Mouse (Mus musculus) kidney, embryonic 15.5 days (tissue): ENCODE results near the gene Eif2ak4. TPM values are rescaled to one million over a fixed set of nuclear protein-coding genes. Genes with fewer than 3 reads are reported as not detected.

Experiments
- ATAC-seq: fragments of 200-750 bp; cut with Nextera tagmentation; replicated peaks from 2 replicates; pipeline ENCODE4 v1.8.0; 2017; ENCODE audit warnings: moderate TSS enrichment; ENCODE audit not compliant: low FRiP score
- H3K27ac ChIP-seq: fragments of 300-500 bp; sonication (generic); 2 replicates; pipeline ENCODE4 v1.5.1; 2015; ENCODE audit warnings: mild to moderate bottlenecking, inconsistent platforms
- H3K27me3 ChIP-seq: fragments of 300-500 bp; sonication (generic); 2 replicates; pipeline ENCODE4 v1.6.1; 2015; ENCODE audit warnings: inconsistent platforms
- H3K36me3 ChIP-seq: fragments of 300-500 bp; sonication (generic); 2 replicates; pipeline ENCODE4 v1.6.1; 2015; ENCODE audit warnings: inconsistent platforms
- H3K4me1 ChIP-seq: fragments of 300-500 bp; sonication (generic); 2 replicates; pipeline ENCODE4 v1.6.1; 2015; ENCODE audit warnings: inconsistent platforms
- H3K4me2 ChIP-seq: fragments of 300-500 bp; sonication (generic); 2 replicates; pipeline ENCODE4 v1.6.1; 2015; ENCODE audit warnings: moderate library complexity, mild to moderate bottlenecking, inconsistent platforms
- H3K4me3 ChIP-seq: fragments of 300-500 bp; sonication (generic); replicated peaks from 2 replicates; pipeline ENCODE4 v1.5.1; 2015; ENCODE audit warnings: mild to moderate bottlenecking, inconsistent platforms
- H3K9ac ChIP-seq: fragments of 300-500 bp; sonication (generic); 2 replicates; pipeline ENCODE4 v1.6.1; 2015; ENCODE audit warnings: mild to moderate bottlenecking, inconsistent platforms
- H3K9me3 ChIP-seq: fragments of 300-500 bp; sonication (generic); replicated peaks from 2 replicates; pipeline ENCODE4 v1.6.1; 2016; ENCODE audit warnings: inconsistent platforms
- WGBS: fragments of 180-500 bp; shearing (Covaris S2); methylation state at CpG from one replicate; pipeline ENCODE4 v1.1.7; 2015; ENCODE audit warnings: mixed read lengths; 5-methylcytosine and 5-hydroxymethylcytosine counted together
- polyA plus RNA-seq: library from polyadenylated mRNA; unstranded; fragments of >200 nt; fragmentation: Nextera tagmentation; extraction: Ambion mirVana; gene quantifications from 2 replicates; pipeline ENCODE4 v1.2.1, GENCODE M21; 2015

Eif2ak4 gene
- polyA plus RNA-seq, 1 experiment from 2014 or later, result 13.8 TPM

DNA sequence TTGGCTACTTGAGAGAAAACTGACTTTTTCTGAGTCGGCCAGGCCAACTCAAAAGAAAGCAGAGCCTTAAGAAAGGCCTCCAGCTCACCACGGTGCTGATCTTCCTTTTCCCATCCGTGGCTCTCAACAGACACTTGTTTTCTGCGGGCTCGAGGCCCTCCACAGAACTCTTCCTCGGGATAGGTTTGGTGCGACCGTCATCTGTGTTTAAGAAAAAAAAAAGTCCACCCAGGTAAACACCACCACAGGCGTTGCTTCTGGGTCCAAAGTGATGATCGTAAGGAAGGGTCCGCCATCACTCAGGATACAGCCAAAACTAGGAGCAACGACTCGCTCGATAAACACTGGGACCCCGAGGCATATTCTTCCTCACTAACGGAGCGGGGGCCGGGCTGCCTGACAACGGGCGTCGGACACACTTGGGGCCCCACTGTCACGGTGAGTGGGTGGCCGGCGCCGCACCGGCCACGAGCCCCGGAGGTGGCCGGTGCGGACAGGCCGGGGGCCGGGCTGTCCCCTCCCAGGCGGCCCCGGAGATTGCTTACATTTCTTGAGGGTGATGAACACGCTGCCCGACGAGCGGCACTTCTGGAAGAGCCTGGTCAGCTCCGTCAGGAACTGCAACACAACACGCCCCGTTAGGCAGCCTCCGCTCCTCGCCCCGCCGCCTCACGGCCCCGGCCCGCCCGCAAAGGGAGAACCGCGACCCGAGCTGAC lies 90.6 kb downstream of the Eif2ak4 start:
- no peaks in the 10 kb centered on the region for H3K27me3 ChIP-seq
- peak overlapping the region; percentile 85 for H3K4me2 ChIP-seq
- WGBS, result 2% methylated on average over 52 of the region's 52 CpGs
- peaks cover 36% of the 10 kb centered on the region for H3K36me3 ChIP-seq
- H3K9me3 ChIP-seq, result no peaks in the 10 kb centered on the region
- no peak; the same call in 1 of the 2 replicates for ATAC-seq
- peak overlapping the region; percentile 96 for H3K4me3 ChIP-seq
- H3K4me1 ChIP-seq, result peaks cover 15% of the 10 kb centered on the region
- H3K9ac ChIP-seq, result peak overlapping the region; percentile 83
- H3K27ac ChIP-seq, result peak overlapping the region; percentile 87

DNA sequence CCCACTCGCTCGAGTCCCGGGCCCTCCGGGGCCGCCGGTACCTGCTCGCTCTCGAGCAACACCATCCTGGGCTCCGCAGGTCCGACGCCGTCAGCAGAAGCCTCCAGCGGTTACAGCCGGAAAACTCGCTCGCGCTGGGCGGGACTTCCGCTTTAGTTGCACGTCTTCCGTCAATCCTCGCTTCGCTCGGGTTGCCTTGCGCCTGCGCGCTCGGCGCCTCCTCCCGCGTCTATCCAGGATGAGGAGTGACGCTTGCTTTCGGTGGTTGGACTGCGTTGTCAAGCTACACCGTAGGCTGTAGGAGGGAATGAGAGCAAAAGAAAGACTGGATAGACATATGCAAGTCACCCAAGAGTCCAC lies 91.1 kb downstream of the Eif2ak4 start, which contains the start of gene Srp14:
Gene Srp14 (minus strand): TSS at position 162 of the 360 bp plus-strand sequence.
- peak; percentile 94 for ATAC-seq
- Histone ChIP-seq H3K9me3 (no peaks in the 10 kb centered on the region), H3K4me1 (peaks cover 15% of the 10 kb centered on the region), H3K27ac (peak within 1 kb of the TSS; percentile 87), H3K9ac (peak within 1 kb of the TSS; percentile 83), H3K4me2 (peak within 1 kb of the TSS; percentile 85), H3K4me3 (peak within 1 kb of the TSS; percentile 96), H3K36me3 (peaks cover 31% of the 10 kb centered on the region), H3K27me3 (no peaks in the 10 kb centered on the region)
- under 1% methylated on average over 35 of the region's 35 CpGs for WGBS

DNA sequence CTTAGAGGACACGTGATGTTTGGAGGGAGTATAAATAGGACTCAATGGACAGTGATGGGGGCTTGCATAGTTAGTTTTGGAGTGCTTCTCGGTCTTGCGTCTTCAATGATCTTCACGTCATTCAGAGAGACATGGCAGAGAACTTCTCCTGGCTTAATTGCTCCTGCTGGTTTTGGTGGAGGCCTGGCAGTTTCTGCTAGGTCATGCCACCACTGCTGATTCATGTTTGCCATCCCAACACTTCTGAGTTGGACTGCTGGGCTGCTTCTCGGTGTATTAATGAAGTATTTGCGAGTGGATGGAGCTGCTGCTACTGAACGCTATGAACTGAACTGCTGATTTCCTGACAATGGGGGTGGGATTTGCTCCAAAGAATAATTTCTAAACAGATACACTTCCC lies 92.5 kb downstream of the Eif2ak4 start:
- Histone ChIP-seq H3K4me1 (peaks cover 15% of the 10 kb centered on the region), H3K27me3 (no peaks in the 10 kb centered on the region), H3K9me3 (no peaks in the 10 kb centered on the region), H3K4me2 (no peak overlapping the region), H3K4me3 (no peak overlapping the region), H3K9ac (no peak overlapping the region), H3K27ac (no peak overlapping the region), H3K36me3 (peaks cover 17% of the 10 kb centered on the region)
- no peak for ATAC-seq
- WGBS, result 93% methylated on average over 7 of the region's 7 CpGs

DNA sequence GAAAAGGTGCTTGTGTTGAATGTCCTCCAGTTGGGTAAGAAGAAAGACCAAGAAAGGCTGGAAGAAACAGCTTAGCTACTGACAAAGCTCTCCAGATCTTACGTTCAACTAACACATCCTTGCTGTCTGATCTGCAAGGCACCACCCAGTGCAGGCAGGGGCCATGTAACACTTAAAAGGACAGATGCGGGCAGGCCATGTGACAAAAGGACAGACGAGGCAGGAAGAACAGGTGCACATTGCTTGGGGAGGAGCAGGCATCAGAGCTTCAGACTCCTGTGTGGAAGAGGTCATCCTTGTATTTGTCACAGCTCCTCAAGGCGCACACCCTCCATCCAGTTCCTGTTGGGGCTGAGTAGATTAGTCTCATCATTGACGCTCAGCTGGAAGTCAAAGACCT lies 94.6 kb downstream of the Eif2ak4 start:
- Histone ChIP-seq H3K4me3 (no peak overlapping the region), H3K4me1 (peaks cover 15% of the 10 kb centered on the region), H3K9ac (no peak overlapping the region), H3K4me2 (no peak overlapping the region), H3K9me3 (no peaks in the 10 kb centered on the region), H3K36me3 (no peaks in the 10 kb centered on the region; the same call in 1 of the 2 replicates), H3K27ac (no peak overlapping the region), H3K27me3 (no peaks in the 10 kb centered on the region)
- 87% methylated on average over 5 of the region's 5 CpGs for WGBS
- ATAC-seq, result no peak

DNA sequence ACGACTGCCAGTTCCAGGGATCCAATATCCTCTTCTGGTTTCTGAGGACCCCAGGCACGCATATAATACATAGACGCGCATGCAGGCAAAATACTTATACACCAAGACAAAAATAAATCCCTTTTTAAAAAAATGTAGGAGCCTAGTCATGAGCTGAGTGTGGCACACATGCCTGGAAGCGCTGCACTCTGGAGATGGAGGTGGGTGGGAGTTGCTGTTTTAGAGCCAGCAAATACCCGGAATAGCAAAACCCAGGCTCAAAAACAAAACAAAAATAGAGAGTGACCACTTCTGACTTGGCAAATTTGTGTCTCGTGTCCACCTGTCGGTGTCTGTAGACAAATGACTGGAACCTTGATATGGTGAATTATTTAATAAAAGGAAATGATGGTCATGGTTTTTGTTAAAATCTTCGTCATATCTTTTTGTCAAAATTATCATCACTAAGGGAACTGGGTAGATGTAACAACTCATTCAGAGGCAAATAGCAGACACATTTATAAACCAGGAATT lies 96.0 kb downstream of the Eif2ak4 start:
- no peak overlapping the region for H3K4me3 ChIP-seq
- 83% methylated on average over 9 of the region's 9 CpGs for WGBS
- H3K27me3 ChIP-seq, result no peaks in the 10 kb centered on the region
- ATAC-seq, result no peak
- H3K9ac ChIP-seq, result no peak overlapping the region
- H3K4me1 ChIP-seq, result peaks cover 13% of the 10 kb centered on the region
- no peaks in the 10 kb centered on the region for H3K9me3 ChIP-seq
- H3K27ac ChIP-seq, result no peak overlapping the region
- no peak overlapping the region for H3K4me2 ChIP-seq
- H3K36me3 ChIP-seq, result no peaks in the 10 kb centered on the region

DNA sequence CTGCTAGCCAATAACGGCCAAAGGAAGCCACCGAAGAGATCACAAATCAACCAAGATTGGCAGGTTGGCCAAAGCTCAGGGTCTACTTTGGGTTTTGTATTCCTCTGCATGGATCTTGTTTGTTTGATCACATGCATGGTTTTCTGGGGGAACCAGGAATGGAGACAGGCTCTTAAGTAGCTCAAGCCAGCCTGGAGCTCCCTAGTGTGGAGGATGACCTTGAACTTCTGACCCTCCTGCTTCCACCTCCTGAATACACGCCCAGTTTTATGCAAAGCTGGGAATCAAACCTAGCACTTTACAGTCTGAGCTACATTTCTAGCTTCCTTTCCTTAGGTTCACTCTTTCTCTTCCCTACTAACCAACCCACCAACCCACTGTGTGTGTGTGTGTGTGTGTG lies 97.0 kb downstream of the Eif2ak4 start:
- Histone ChIP-seq H3K4me3 (no peak overlapping the region), H3K27ac (no peak overlapping the region), H3K36me3 (no peaks in the 10 kb centered on the region), H3K4me2 (no peak overlapping the region), H3K9ac (no peak overlapping the region), H3K9me3 (no peaks in the 10 kb centered on the region), H3K27me3 (no peaks in the 10 kb centered on the region), H3K4me1 (peaks cover 23% of the 10 kb centered on the region)
- 82% methylated on average over 3 of the region's 3 CpGs for WGBS
- no peak for ATAC-seq

DNA sequence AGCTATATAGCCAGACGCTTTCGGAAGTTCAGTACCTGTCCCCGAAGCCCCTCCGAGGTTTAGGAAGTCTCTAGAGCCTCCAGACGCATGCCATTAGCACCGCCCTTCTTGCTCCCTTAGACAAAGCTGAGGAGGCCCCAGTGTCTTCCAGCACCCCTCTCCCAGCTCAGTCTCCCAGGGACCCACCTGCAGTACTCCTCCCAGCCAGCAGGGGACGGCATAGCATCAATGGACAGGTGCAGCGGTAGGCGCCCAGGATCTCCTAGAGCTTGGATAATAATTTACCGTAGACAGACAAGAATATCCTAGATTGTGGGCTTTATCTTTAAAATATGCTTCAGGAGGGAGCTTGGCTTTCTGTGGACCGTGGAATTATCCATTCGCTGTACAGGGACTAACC lies 98.5 kb downstream of the Eif2ak4 start:
- Histone ChIP-seq H3K36me3 (no peaks in the 10 kb centered on the region), H3K4me1 (peaks cover 38% of the 10 kb centered on the region), H3K4me3 (no peak overlapping the region), H3K9ac (no peak overlapping the region), H3K4me2 (no peak overlapping the region), H3K27ac (no peak overlapping the region), H3K27me3 (no peaks in the 10 kb centered on the region), H3K9me3 (no peaks in the 10 kb centered on the region)
- peak; percentile 27; the same call in 1 of the 2 replicates for ATAC-seq
- 16% methylated on average over 12 of the region's 12 CpGs for WGBS

DNA sequence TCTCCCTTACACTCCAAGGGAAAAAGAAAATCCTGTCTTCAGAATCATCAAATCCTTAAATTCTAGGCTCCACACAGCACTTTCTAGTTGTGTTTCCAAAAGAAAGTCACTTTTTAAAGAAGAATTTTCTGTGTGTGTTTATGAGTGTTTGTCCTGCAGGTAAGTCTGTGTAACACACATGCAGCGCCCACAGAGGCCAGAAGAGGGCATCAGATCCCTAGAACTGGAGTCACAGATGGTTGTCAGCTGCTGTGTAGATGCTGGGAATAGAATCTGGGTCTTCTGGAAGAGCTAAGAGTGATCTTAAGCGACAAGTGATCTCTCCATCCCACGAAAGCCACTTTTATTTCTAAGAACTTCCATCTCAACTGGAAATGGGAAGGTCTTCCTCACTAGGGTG lies 99.4 kb downstream of the Eif2ak4 start:
- no peak for ATAC-seq
- H3K9me3 ChIP-seq, result no peaks in the 10 kb centered on the region

DNA sequence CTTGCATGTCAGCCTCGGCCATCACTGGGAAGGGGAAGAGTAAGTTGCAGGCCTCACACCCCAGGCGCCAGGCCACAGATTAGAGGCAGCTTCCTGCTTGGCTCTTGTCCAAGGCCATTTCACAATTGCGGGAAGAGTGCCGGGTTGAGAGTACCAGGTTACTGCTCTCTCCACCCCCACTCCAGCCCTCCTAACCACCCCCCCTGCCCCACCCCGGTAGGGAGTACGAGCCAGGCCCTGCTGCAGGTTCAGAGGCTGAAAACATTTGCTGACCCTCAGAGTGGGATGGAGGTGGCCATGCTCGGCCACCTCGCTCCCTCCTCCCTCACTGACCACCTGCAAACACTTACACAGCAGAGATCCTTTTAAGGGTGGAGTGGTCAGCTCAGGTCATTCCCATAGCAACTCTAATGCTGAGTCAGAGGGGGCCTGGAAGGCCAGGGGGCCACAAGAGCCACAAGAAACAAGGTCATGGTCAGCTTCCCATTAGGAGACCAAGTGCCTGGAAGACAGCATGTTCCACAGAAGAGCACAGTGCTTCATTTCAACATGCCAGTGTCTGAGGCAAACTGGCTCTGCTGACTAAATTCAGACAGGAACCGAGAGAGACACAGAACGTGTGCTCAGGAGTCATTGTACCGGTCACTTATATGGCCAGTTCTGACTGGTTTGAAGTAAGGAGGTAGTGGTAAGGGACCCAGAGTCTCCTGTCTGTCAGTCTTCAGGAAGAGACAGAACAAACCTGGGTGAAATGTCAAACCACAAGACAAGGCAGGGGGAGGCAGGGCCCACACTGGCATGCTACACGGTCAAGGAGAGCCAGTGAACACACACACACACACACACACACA lies 102.0 kb downstream of the Eif2ak4 start:
- Histone ChIP-seq H3K4me1 (peaks cover 39% of the 10 kb centered on the region), H3K36me3 (no peaks in the 10 kb centered on the region), H3K9ac (0 out of 2 replicates have a peak overlapping the region, but pooled peaks have one; percentile 2), H3K27ac (peak overlapping the region; percentile 87), H3K4me2 (0 out of 2 replicates have a peak overlapping the region, but pooled peaks have one; percentile 7), H3K9me3 (no peaks in the 10 kb centered on the region), H3K27me3 (no peaks in the 10 kb centered on the region), H3K4me3 (no peak overlapping the region)
- peak; percentile 71 for ATAC-seq
- WGBS, result 21% methylated on average over 12 of the region's 12 CpGs

More for the DNA sequence above, 99.4 kb downstream of the Eif2ak4 start:
- WGBS, result 72% methylated on average over 3 of the region's 3 CpGs
- Histone ChIP-seq H3K27ac (no peak overlapping the region), H3K36me3 (no peaks in the 10 kb centered on the region), H3K4me3 (no peak overlapping the region), H3K9ac (no peak overlapping the region), H3K27me3 (no peaks in the 10 kb centered on the region), H3K4me2 (no peak overlapping the region), H3K4me1 (peaks cover 39% of the 10 kb centered on the region)

DNA sequence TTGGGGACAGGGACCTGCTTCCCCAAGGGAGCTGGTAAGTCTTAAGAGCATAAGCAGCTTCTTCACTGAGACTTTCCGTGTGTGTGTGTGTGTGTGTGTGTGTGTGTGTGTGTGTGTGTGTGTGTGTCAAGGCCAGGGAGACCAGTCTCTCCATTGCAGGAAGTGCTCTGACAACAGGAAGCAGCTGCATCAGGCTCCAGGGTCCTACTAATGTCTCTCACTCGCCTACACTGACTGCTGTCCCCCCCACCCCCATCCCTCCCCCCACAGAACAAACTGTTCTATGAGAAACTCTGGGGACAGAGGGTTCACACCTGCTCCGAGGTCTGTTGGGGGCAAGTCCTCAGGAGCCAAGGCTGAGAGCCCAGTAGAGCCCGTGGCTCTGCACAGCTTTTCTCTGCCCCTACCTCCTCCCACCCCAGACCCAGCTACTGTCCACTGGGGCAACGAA lies 102.9 kb downstream of the Eif2ak4 start:
- Histone ChIP-seq H3K36me3 (no peaks in the 10 kb centered on the region), H3K27ac (peak overlapping the region; percentile 87), H3K4me2 (no peak overlapping the region), H3K9me3 (no peaks in the 10 kb centered on the region), H3K4me1 (peaks cover 39% of the 10 kb centered on the region), H3K27me3 (no peaks in the 10 kb centered on the region), H3K9ac (no peak overlapping the region), H3K4me3 (no peak overlapping the region)
- 37% methylated on average over 5 of the region's 5 CpGs for WGBS
- peak; percentile 19; the same call in 1 of the 2 replicates for ATAC-seq

DNA sequence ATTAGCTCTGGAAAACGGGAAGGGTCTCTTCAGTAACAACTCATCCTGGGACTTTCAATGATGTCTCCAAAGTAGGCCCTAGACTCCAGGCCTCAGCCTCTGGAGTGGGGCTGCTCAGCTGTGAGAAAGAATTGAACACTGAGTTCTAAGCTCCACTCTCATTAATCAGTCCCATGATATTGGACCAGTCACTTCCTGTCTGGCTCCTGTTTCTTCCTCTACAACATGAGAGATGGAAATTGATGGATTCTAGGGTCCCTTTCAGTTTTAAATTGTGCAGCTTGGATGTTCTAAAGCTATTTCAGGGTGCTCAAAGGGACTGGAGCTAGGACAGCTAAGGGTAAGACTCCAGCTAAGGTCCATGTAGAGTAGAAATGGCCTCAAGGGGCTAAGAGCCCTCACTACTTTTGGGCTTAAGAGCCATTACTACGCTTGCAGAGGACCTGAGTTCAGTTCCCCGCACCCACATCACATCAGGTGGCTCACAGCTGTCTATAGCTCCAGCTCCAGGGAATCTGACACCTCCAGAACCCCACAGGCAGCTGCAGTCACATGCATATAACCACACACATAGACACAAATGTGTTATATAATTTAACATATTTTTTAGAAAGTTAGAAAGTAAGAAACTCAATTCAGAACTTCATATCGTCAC lies 103.5 kb downstream of the Eif2ak4 start:
- Histone ChIP-seq H3K9me3 (no peaks in the 10 kb centered on the region), H3K27ac (peak overlapping the region; percentile 37), H3K9ac (no peak overlapping the region), H3K4me1 (peaks cover 39% of the 10 kb centered on the region), H3K36me3 (no peaks in the 10 kb centered on the region), H3K27me3 (no peaks in the 10 kb centered on the region), H3K4me3 (no peak overlapping the region), H3K4me2 (no peak overlapping the region)
- WGBS, result 79% methylated on average over 4 of the region's 4 CpGs
- ATAC-seq, result no peak
